Mouse (Mus musculus): ENCODE results near the gene Lpin2. TPM values are rescaled to one million over a fixed set of nuclear protein-coding genes. Genes with fewer than 3 reads are reported as not detected.
A peak's percentile ranks its signal among the peaks of the same experiment; 100 is the strongest.

Gene Lpin2
- polyA plus RNA-seq, 1 experiment, result 30.2 TPM

GRCm38 (mm10) chr17:71178530-71179181 is 3.7 kb upstream of the Lpin2 start:
- Histone ChIP-seq H3K4me1 (ENCODE audit: control insufficient read depth, insufficient read depth, low read length) (no peaks in the 10 kb centered on the region), H3K27ac (ENCODE audit: insufficient read depth, low read length) (no peak overlapping the region), H3K27me3 (ENCODE audit: control insufficient read depth, insufficient read depth, low read length) (no peaks in the 10 kb centered on the region), H3K4me3 (replicated peaks; ENCODE audit: insufficient read depth, low read depth, low read length) (no peak overlapping the region)
- 57% methylated on average over 10 of the region's 10 CpGs for WGBS
- DNase-seq, result no peak
- no peak for TF ChIP-seq CTCF (IDR thresholded peaks at IDR 0.05; ENCODE audit: borderline replicate concordance, insufficient read depth, low read depth, low read length)

GRCm38 (mm10) chr17:71179551-71180309 is 2.6 kb upstream of the Lpin2 start:
- Histone ChIP-seq H3K4me3 (replicated peaks; ENCODE audit: insufficient read depth, low read depth, low read length) (no peak overlapping the region), H3K27me3 (ENCODE audit: control insufficient read depth, insufficient read depth, low read length) (no peaks in the 10 kb centered on the region), H3K4me1 (ENCODE audit: control insufficient read depth, insufficient read depth, low read length) (no peaks in the 10 kb centered on the region), H3K27ac (ENCODE audit: insufficient read depth, low read length) (no peak overlapping the region)
- TF ChIP-seq CTCF (IDR thresholded peaks at IDR 0.05; ENCODE audit: borderline replicate concordance, insufficient read depth, low read depth, low read length), result no peak
- no peak for TF ChIP-seq POLR2A (IDR thresholded peaks at IDR 0.05; ENCODE audit: borderline replicate concordance, insufficient read depth, low read length)
- WGBS, result 89% methylated on average over 11 of the region's 11 CpGs
- DNase-seq, result no peak

GRCm38 (mm10) chr17:71180601-71181000 is 1.8 kb upstream of the Lpin2 start:
- no peak for DNase-seq
- Histone ChIP-seq H3K4me1 (ENCODE audit: control insufficient read depth, insufficient read depth, low read length) (no peaks in the 10 kb centered on the region), H3K27ac (ENCODE audit: insufficient read depth, low read length) (no peak overlapping the region), H3K27me3 (ENCODE audit: control insufficient read depth, insufficient read depth, low read length) (no peaks in the 10 kb centered on the region), H3K4me3 (replicated peaks; ENCODE audit: insufficient read depth, low read depth, low read length) (no peak overlapping the region)
- TF ChIP-seq POLR2A (IDR thresholded peaks at IDR 0.05; ENCODE audit: borderline replicate concordance, insufficient read depth, low read length) (no peak), CTCF (IDR thresholded peaks at IDR 0.05; ENCODE audit: borderline replicate concordance, insufficient read depth, low read depth, low read length) (no peak)
- WGBS, result 95% methylated on average over 4 of the region's 4 CpGs

GRCm38 (mm10) chr17:71182871-71183656 is 704 bp downstream of the Lpin2 start:
- Histone ChIP-seq H3K27ac (ENCODE audit: insufficient read depth, low read length) (peak overlapping the region; percentile 34; the same call in 1 of the 2 replicates), H3K27me3 (ENCODE audit: control insufficient read depth, insufficient read depth, low read length) (no peaks in the 10 kb centered on the region), H3K4me1 (ENCODE audit: control insufficient read depth, insufficient read depth, low read length) (no peaks in the 10 kb centered on the region), H3K4me3 (replicated peaks; ENCODE audit: insufficient read depth, low read depth, low read length) (peak overlapping the region; percentile 94)
- DNase-seq, result peak; percentile 86 to 87
- no peak for TF ChIP-seq CTCF (IDR thresholded peaks at IDR 0.05; ENCODE audit: borderline replicate concordance, insufficient read depth, low read depth, low read length)
- peak; percentile 41; the same call in 1 of the 2 replicates for TF ChIP-seq POLR2A (IDR thresholded peaks at IDR 0.05; ENCODE audit: borderline replicate concordance, insufficient read depth, low read length)
- under 1% methylated on average over 71 of the region's 71 CpGs for WGBS

- TF ChIP-seq CTCF (IDR thresholded peaks at IDR 0.05; ENCODE audit: borderline replicate concordance, insufficient read depth, low read depth, low read length) (no peak), POLR2A (IDR thresholded peaks at IDR 0.05; ENCODE audit: borderline replicate concordance, insufficient read depth, low read length) (no peak)
- under 1% methylated on average over 79 of the region's 79 CpGs for WGBS
- peak overlapping the region; percentile 34; the same call in 1 of the 2 replicates for H3K27ac ChIP-seq (ENCODE audit: insufficient read depth, low read length)
- H3K27me3 ChIP-seq (ENCODE audit: control insufficient read depth, insufficient read depth, low read length), result no peaks in the 10 kb centered on the region
- H3K4me1 ChIP-seq (ENCODE audit: control insufficient read depth, insufficient read depth, low read length), result no peaks in the 10 kb centered on the region
- peak overlapping the region; percentile 94 for H3K4me3 ChIP-seq (replicated peaks; ENCODE audit: insufficient read depth, low read depth, low read length)
- peak in 1 of 2 experiments; percentile 45 for DNase-seq
These were observed 1.4 kb downstream of the Lpin2 start for GRCm38 (mm10) chr17:71183657-71184261.

GRCm38 (mm10) chr17:71184356-71185111 is 2.2 kb downstream of the Lpin2 start:
- H3K4me3 ChIP-seq (replicated peaks; ENCODE audit: insufficient read depth, low read depth, low read length), result peak overlapping the region; percentile 94
- peak; percentile 15 to 25 for DNase-seq
- 6% methylated on average over 22 of the region's 22 CpGs for WGBS

GRCm38 (mm10) chr17:71185368-71185767 is 3.0 kb downstream of the Lpin2 start:
- DNase-seq, result no peak
- 84% methylated on average over 1 of the region's 1 CpGs for WGBS
- H3K4me1 ChIP-seq (ENCODE audit: control insufficient read depth, insufficient read depth, low read length), result no peaks in the 10 kb centered on the region
- H3K27me3 ChIP-seq (ENCODE audit: control insufficient read depth, insufficient read depth, low read length), result no peaks in the 10 kb centered on the region
- no peak for TF ChIP-seq CTCF (IDR thresholded peaks at IDR 0.05; ENCODE audit: borderline replicate concordance, insufficient read depth, low read depth, low read length)
- TF ChIP-seq POLR2A (IDR thresholded peaks at IDR 0.05; ENCODE audit: borderline replicate concordance, insufficient read depth, low read length), result no peak
- no peak overlapping the region for H3K4me3 ChIP-seq (replicated peaks; ENCODE audit: insufficient read depth, low read depth, low read length)
- no peak overlapping the region for H3K27ac ChIP-seq (ENCODE audit: insufficient read depth, low read length)

More at GRCm38 (mm10) chr17:71184356-71185111, 2.2 kb downstream of the Lpin2 start:
- no peak overlapping the region for H3K27ac ChIP-seq (ENCODE audit: insufficient read depth, low read length)
- no peaks in the 10 kb centered on the region for H3K4me1 ChIP-seq (ENCODE audit: control insufficient read depth, insufficient read depth, low read length)
- TF ChIP-seq POLR2A (IDR thresholded peaks at IDR 0.05; ENCODE audit: borderline replicate concordance, insufficient read depth, low read length) (no peak), CTCF (IDR thresholded peaks at IDR 0.05; ENCODE audit: borderline replicate concordance, insufficient read depth, low read depth, low read length) (no peak)
- H3K27me3 ChIP-seq (ENCODE audit: control insufficient read depth, insufficient read depth, low read length), result no peaks in the 10 kb centered on the region
